Mouse (Mus musculus) lung, postnatal 0 days (tissue): ENCODE data around the gene Lrrk1. TPM values are rescaled to one million over a fixed set of nuclear protein-coding genes. Genes with fewer than 3 reads are reported as not detected.

Experiments
- ATAC-seq: fragments of 200-750 bp; cut with Nextera tagmentation; 2 replicates; pipeline ENCODE4 v1.8.0; 2017; ENCODE audit warnings: moderate library complexity
- DNase-seq: peaks from one replicate; pipeline ENCODE4 v3.0.0-alpha.2; 2016; ENCODE audit warnings: low spot score
- H3K27ac ChIP-seq: fragments of 300-500 bp; sonication (generic); 2 replicates; pipeline ENCODE4 v1.5.1; 2014; ENCODE audit warnings: antibody characterized with exemption, mild to moderate bottlenecking, low read length, mixed read lengths
- H3K27me3 ChIP-seq: fragments of 300-500 bp; sonication (generic); replicated peaks from 2 replicates; pipeline ENCODE4 v1.6.1; 2014; ENCODE audit warnings: low read length, mixed read lengths; ENCODE audit not compliant: insufficient read depth
- H3K36me3 ChIP-seq: fragments of 300-500 bp; sonication (generic); 2 replicates; pipeline ENCODE4 v1.6.1; 2014; ENCODE audit warnings: low read length, mixed read lengths; ENCODE audit not compliant: insufficient read depth
- H3K4me1 ChIP-seq: fragments of 300-500 bp; sonication (generic); 2 replicates; pipeline ENCODE4 v1.6.1; 2014; ENCODE audit warnings: antibody characterized with exemption, low read depth, low read length, mixed read lengths; ENCODE audit not compliant: insufficient read depth
- H3K4me2 ChIP-seq: fragments of 300-500 bp; sonication (generic); replicated peaks from 2 replicates; pipeline ENCODE4 v1.6.1; 2014; ENCODE audit warnings: low read depth, mild to moderate bottlenecking, low read length, moderate library complexity, mixed read lengths
- H3K4me3 ChIP-seq: fragments of 300-500 bp; sonication (generic); 2 replicates; pipeline ENCODE4 v1.5.1; 2014; ENCODE audit warnings: low read depth, low read length
- H3K9ac ChIP-seq: fragments of 300-500 bp; sonication (generic); replicated peaks from 2 replicates; pipeline ENCODE4 v1.6.1; 2014; ENCODE audit warnings: low read depth, mild to moderate bottlenecking
- H3K9me3 ChIP-seq: fragments of 300-500 bp; sonication (generic); 2 replicates; pipeline ENCODE4 v1.6.1; 2016; ENCODE audit warnings: low read length, mixed read lengths
- CTCF ChIP-seq: IDR thresholded peaks from 2 replicates; pipeline ENCODE4 v1.5.1; 2016; ENCODE audit warnings: antibody characterized with exemption, mild to moderate bottlenecking
- EP300 ChIP-seq: IDR thresholded peaks from 2 replicates; pipeline ENCODE4 v1.6.1; 2016; ENCODE audit warnings: antibody characterized with exemption, mild to moderate bottlenecking, control low read depth
- WGBS: fragments of 180-500 bp; shearing (Covaris S2); extraction: QIAGEN DNeasy Blood & Tissue Kit; methylation state at CpG from one replicate; pipeline ENCODE4 v1.1.7; 2014; 5-methylcytosine and 5-hydroxymethylcytosine counted together
- polyA plus RNA-seq: library from polyadenylated mRNA; unstranded; fragments of >200 nt; fragmentation: Nextera tagmentation; extraction: Ambion mirVana; gene quantifications from 2 replicates; pipeline ENCODE4 v1.2.1, GENCODE M21; 2015

The Lrrk1 gene
- polyA plus RNA-seq, 1 experiment from 2014 or later = 20.5 TPM

DNA sequence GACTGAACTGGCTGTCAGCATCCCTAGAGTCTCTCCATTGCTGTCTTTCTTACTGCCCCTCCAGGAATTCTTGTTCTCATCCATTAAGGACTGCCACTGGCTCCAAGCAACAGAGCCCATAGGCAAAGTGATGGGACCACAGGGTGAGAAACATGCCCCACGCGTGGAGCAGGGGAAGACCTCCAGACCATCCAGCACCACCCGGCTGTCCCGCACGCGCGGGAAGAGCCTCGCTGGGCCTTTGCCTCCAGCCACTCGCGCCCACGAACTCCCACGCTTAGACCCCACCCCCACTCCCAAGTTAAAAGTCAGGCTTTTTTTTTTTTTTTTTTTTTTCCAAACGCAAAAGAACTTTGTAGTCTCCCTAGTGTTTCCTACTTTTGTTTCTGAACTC is 734 bp downstream of the Lrrk1 start:
- H3K27ac ChIP-seq = peak overlapping the region; percentile 92
- H3K9me3 ChIP-seq = no peaks in the 10 kb centered on the region
- H3K4me1 ChIP-seq = peaks cover 14% of the 10 kb centered on the region; the same call in 1 of the 2 replicates
- ATAC-seq (peak; percentile 6), DNase-seq (peak; percentile 47)
- H3K9ac ChIP-seq = peak overlapping the region; percentile 93
- no peaks in the 10 kb centered on the region for H3K27me3 ChIP-seq
- under 1% methylated on average over 13 of the region's 13 CpGs for WGBS
- peak overlapping the region; percentile 77 for H3K4me3 ChIP-seq
- peak overlapping the region; percentile 95 for H3K4me2 ChIP-seq
- H3K36me3 ChIP-seq = no peaks in the 10 kb centered on the region
- TF ChIP-seq EP300 = no peak
- TF ChIP-seq CTCF = no peak

DNA sequence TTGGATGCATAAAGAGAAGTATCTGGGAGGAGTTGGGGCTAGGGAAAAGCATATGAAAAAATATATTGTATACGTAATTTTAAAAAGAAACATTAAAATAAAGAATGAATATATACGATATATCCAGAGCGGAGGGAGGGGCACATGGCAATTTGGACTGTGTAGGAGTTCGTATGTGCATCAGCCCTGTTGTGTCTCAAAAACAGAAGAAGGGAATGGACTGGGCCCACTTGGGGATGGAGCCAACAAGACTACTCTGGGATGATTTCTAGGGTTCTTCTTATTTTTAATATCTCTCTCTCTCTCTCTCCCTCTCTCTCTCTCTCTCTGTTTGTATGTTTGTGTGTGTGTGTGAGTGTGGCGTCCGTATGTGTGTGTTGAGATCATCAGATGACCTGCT is 1.7 kb downstream of the Lrrk1 start:
- TF ChIP-seq EP300 (no peak), CTCF (no peak)
- Histone ChIP-seq H3K4me2 (no peak overlapping the region), H3K9me3 (no peaks in the 10 kb centered on the region), H3K36me3 (no peaks in the 10 kb centered on the region), H3K27me3 (no peaks in the 10 kb centered on the region), H3K4me1 (peaks cover 14% of the 10 kb centered on the region; the same call in 1 of the 2 replicates), H3K9ac (no peak overlapping the region), H3K27ac (no peak overlapping the region), H3K4me3 (no peak overlapping the region)
- ATAC-seq = no peak
- WGBS = 92% methylated on average over 6 of the region's 6 CpGs
- DNase-seq = no peak

DNA sequence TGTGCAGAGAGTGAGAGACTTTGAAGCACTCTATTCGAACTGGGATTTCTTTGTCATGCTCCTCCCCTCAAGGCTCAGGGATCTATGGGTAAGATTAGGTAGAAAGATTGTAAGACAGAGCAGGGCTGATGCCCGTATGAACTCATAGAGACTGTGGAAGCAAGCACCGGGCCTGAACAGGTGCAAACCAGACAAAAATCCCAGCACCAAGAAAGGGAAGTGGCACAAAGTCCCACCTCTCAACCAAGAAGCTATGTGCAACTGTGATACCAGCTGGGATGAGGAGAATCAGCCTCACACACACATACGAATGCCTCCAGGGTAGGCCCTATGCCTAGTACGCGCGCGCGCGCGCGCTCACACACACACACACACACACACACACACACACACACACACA is 2.3 kb downstream of the Lrrk1 start:
- Histone ChIP-seq H3K27ac (no peak overlapping the region), H3K4me2 (no peak overlapping the region), H3K4me1 (peaks cover 14% of the 10 kb centered on the region; the same call in 1 of the 2 replicates), H3K9ac (no peak overlapping the region), H3K4me3 (no peak overlapping the region), H3K36me3 (no peaks in the 10 kb centered on the region), H3K9me3 (no peaks in the 10 kb centered on the region), H3K27me3 (no peaks in the 10 kb centered on the region)
- WGBS = 92% methylated on average over 12 of the region's 12 CpGs
- ATAC-seq (no peak), DNase-seq (no peak)
- TF ChIP-seq EP300 (no peak), CTCF (no peak)

DNA sequence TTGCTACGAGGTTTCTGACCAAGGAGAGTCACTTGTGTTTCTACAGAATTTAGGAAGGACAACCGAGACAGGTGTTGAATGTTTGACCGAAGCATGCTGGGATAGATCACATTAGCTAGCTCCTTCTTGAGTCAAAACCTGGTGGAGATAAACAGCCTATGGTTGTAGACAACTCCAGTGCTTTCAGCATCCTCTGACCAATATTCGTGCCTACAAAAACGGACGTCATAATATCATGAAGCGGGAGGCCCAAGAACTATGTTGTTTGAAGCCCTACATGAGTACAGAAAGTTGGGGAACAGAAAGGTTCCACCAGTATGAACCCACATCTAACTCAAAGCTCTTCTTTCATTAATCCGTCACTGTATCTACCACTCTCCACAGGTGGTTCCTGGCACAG is 3.3 kb downstream of the Lrrk1 start:
- TF ChIP-seq EP300 (no peak), CTCF (no peak)
- peak overlapping the region; percentile 68; the same call in 1 of the 2 replicates for H3K27ac ChIP-seq
- 75% methylated on average over 8 of the region's 8 CpGs for WGBS
- H3K36me3 ChIP-seq = peaks cover 5% of the 10 kb centered on the region; the same call in 1 of the 2 replicates
- H3K27me3 ChIP-seq = no peaks in the 10 kb centered on the region
- H3K4me2 ChIP-seq = no peak overlapping the region
- no peak overlapping the region for H3K4me3 ChIP-seq
- no peak overlapping the region for H3K9ac ChIP-seq
- DNase-seq (no peak), ATAC-seq (no peak)
- H3K9me3 ChIP-seq = no peaks in the 10 kb centered on the region
- peaks cover 14% of the 10 kb centered on the region; the same call in 1 of the 2 replicates for H3K4me1 ChIP-seq

DNA sequence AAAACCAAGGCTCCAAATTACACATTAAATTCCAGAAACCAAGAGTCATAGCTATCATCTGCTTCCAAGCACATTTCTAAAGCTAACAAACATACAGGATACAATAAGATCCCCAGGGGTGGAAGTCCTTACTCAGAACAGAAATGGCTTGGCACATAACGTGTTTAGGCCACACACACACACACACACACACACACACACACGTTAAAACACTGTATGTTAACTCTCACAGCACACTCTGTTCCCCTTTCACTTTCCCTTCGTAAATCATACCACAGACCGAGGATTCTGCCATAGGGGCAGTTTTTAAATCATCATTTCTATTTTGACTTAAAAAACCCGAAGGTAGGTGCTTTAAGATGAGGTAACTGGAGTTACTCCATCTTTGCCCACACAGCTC is 3.9 kb downstream of the Lrrk1 start:
- Histone ChIP-seq H3K4me2 (peak overlapping the region; percentile 32; the same call in 1 of the 2 replicates), H3K9ac (no peak overlapping the region)
- ATAC-seq = peak; percentile 59

DNA sequence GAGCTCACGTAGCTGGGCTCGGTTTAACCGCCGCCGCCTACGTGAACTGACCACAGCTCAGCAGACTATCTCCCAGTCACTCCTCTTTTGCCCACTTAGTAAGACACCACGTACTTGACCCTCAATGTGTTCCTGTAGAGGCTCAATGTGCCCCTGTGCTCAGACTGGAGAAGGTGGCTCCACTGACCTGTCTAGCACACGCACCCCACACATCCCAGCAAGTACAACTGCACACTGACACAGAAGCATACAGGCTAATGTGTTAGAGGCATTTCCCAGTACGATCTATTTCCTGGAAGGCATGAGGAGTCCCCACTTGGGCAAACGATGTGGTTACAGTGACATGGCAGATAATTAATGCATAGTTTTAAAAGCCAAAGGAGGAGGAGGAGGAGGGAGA is 11.6 kb downstream of the Lrrk1 start:
- no peaks in the 10 kb centered on the region; the same call in 1 of the 2 replicates for H3K4me1 ChIP-seq

More for the DNA sequence above, 3.9 kb downstream of the Lrrk1 start:
- peaks cover 14% of the 10 kb centered on the region; the same call in 1 of the 2 replicates for H3K4me1 ChIP-seq
- H3K36me3 ChIP-seq = peaks cover 5% of the 10 kb centered on the region; the same call in 1 of the 2 replicates
- no peaks in the 10 kb centered on the region for H3K9me3 ChIP-seq
- peak; percentile 75 for DNase-seq
- WGBS = 19% methylated on average over 5 of the region's 5 CpGs
- no peaks in the 10 kb centered on the region for H3K27me3 ChIP-seq
- H3K27ac ChIP-seq = peak overlapping the region; percentile 68
- TF ChIP-seq CTCF (no peak), EP300 (peak; percentile 75; the same call in 1 of the 2 replicates)
- no peak overlapping the region for H3K4me3 ChIP-seq

More for the DNA sequence above, 11.6 kb downstream of the Lrrk1 start:
- peak; percentile 34 for DNase-seq
- Histone ChIP-seq H3K36me3 (peaks cover 5% of the 10 kb centered on the region; the same call in 1 of the 2 replicates), H3K9ac (no peak overlapping the region), H3K27me3 (no peaks in the 10 kb centered on the region), H3K27ac (peak overlapping the region; percentile 84), H3K4me2 (peak overlapping the region; percentile 14; the same call in 1 of the 2 replicates), H3K9me3 (no peaks in the 10 kb centered on the region), H3K4me3 (no peak overlapping the region)
- WGBS = 53% methylated on average over 10 of the region's 10 CpGs
- peak; percentile 54 for ATAC-seq
- TF ChIP-seq CTCF (no peak), EP300 (no peak)
